Mouse (Mus musculus): ENCODE measurements at regions not wholly inside any gene's neighbourhood (a gene's known extent, or its start where the extent isn't known, plus 50 kb on each side); places are given as distances from the start of the nearest gene placed in this dataset.

DNA sequence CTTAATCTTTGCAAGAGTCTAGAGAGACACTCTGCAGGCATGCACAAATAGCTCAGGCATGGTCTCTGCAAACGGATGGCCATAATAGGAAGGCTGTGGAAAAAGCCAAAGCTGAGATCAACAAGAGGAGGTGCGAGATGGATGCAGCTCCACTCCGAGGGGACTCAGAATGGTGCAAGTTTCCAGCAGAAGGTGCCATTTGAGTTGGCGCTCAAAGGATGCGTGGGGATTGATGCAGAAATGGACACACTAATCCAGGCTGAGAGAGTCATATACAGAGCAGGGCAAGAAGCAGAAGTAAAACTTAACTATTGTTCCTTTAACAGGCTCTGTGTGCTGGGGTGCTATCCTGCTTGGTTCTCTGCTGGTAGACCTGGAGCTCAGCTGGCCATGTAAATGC is 315.9 kb downstream of the Rnf144a start:
- ATAC-seq = no peak
- no peak for TF ChIP-seq CTCF (IDR thresholded peaks at IDR 0.05; ENCODE audit: low read depth)
- H3K4me3 ChIP-seq (ENCODE audit: low read depth, low read length) = no peak overlapping the region
- H3K4me1 ChIP-seq (ENCODE audit: insufficient read depth) = no peaks in the 10 kb centered on the region
- no peak overlapping the region for H3K9ac ChIP-seq
- H3K4me2 ChIP-seq (ENCODE audit: low read depth) = no peak overlapping the region
- H3K27me3 ChIP-seq (ENCODE audit: insufficient read depth, low read length) = no peaks in the 10 kb centered on the region
- WGBS = 89% methylated on average over 5 of the region's 5 CpGs
- no peak overlapping the region for H3K27ac ChIP-seq (ENCODE audit: low read depth, low read length)
- DNase-seq = no peak
- no peaks in the 10 kb centered on the region for H3K9me3 ChIP-seq (ENCODE audit: low read length)
- H3K36me3 ChIP-seq (ENCODE audit: insufficient read depth) = no peaks in the 10 kb centered on the region

DNA sequence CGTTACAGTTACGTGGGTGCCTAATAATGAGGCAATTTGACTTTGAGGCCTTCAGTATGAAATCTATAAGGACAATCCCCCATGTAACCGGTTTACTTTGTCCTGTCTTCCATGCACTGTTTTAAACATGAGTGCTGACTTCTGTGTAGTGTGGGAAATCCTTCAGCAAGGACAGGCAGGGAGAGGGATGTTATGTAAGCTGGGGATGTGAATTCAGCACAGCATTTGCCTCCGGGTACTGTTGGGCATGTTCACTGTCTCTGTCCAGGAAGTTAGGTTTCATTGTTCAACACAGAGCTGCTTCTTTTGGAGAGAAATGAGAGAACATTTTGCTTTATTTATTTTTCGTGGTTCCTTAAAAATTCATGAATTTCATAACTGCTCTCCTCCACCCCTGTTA is 322.7 kb downstream of the Rnf144a start:
- no peak for ATAC-seq
- Histone ChIP-seq H3K27ac (ENCODE audit: low read depth, low read length) (no peak overlapping the region), H3K27me3 (ENCODE audit: insufficient read depth, low read length) (no peaks in the 10 kb centered on the region), H3K9me3 (ENCODE audit: low read length) (no peaks in the 10 kb centered on the region), H3K4me3 (ENCODE audit: low read depth, low read length) (no peak overlapping the region), H3K36me3 (ENCODE audit: insufficient read depth) (no peaks in the 10 kb centered on the region), H3K9ac (no peak overlapping the region), H3K4me2 (ENCODE audit: low read depth) (no peak overlapping the region), H3K4me1 (ENCODE audit: insufficient read depth) (no peaks in the 10 kb centered on the region)
- 69% methylated on average over 5 of the region's 5 CpGs for WGBS
- TF ChIP-seq CTCF (IDR thresholded peaks at IDR 0.05; ENCODE audit: low read depth) = no peak
- no peak for DNase-seq

DNA sequence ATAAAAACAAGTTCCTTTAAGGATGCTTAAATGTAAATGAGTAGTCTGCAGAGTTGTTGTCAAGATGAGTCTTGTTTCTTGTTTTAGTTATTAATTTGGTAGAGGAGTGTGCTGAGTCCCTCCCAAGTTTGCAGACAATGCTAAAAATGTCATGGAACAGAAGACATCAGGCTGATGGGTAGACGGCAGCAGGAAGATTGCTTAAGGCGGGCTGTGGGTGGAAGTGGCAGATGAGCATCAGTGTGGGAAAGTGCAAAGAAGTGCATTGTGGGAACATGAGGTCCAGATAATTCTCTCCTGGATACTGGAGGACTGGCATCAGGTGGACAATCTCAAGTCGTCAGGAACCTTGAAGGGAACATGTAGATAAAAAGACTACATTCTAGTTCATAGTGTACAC is 323.2 kb downstream of the Rnf144a start:
- Histone ChIP-seq H3K27ac (ENCODE audit: low read depth, low read length) (no peak overlapping the region), H3K4me1 (ENCODE audit: insufficient read depth) (no peaks in the 10 kb centered on the region), H3K4me3 (ENCODE audit: low read depth, low read length) (no peak overlapping the region), H3K9ac (no peak overlapping the region), H3K9me3 (ENCODE audit: low read length) (no peaks in the 10 kb centered on the region), H3K36me3 (ENCODE audit: insufficient read depth) (no peaks in the 10 kb centered on the region), H3K4me2 (ENCODE audit: low read depth) (no peak overlapping the region), H3K27me3 (ENCODE audit: insufficient read depth, low read length) (no peaks in the 10 kb centered on the region)
- 85% methylated on average over 3 of the region's 3 CpGs for WGBS
- DNase-seq (no peak), ATAC-seq (no peak)
- TF ChIP-seq CTCF (IDR thresholded peaks at IDR 0.05; ENCODE audit: low read depth) = no peak

DNA sequence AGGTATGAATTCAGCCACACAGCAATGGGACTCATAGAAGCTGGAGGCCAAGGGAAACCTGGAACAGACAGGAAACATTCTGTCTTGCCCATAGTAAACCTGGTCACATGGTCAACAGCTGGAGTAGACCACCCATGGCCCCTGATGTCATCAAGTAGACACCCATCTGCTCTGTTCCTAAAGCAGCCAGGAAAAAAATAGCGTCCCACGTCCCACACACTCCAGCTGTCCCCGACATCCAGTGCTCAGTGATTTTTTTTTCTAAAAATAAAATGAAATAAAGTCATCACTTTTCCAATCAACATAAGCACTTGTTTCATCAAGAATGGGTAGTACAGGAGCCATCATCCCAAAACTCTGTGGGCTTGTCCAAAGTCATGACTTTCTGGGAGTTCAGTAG is 326.7 kb downstream of the Rnf144a start:
- TF ChIP-seq CTCF (IDR thresholded peaks at IDR 0.05; ENCODE audit: low read depth) = no peak
- H3K36me3 ChIP-seq (ENCODE audit: insufficient read depth) = no peaks in the 10 kb centered on the region

DNA sequence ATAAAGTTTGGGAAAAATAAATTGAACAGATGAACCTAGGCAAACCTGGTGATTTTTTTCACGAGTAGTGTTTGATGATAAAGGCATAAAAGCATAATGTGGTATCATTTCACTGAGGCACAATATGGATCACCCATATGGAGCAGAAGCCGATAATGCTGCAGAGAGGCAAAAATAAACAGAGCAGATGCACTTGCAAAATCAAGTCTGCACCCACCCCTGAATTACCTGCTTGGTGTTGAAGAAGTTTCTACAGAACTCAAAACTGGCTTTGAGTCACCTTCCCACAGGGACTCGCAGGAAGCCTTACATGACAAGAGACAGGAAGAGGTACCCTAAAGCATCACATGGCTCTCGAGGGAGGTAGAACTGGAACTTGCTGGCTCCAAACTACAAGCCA is 328.1 kb downstream of the Rnf144a start:
- Histone ChIP-seq H3K4me1 (ENCODE audit: insufficient read depth) (0 out of 2 replicates have a peak, but pooled peaks cover 3% of the 10 kb centered on the region), H3K36me3 (ENCODE audit: insufficient read depth) (no peaks in the 10 kb centered on the region), H3K9me3 (ENCODE audit: low read length) (no peaks in the 10 kb centered on the region), H3K9ac (no peak overlapping the region), H3K4me2 (ENCODE audit: low read depth) (no peak overlapping the region), H3K27ac (ENCODE audit: low read depth, low read length) (no peak overlapping the region), H3K4me3 (ENCODE audit: low read depth, low read length) (no peak overlapping the region), H3K27me3 (ENCODE audit: insufficient read depth, low read length) (no peaks in the 10 kb centered on the region)
- DNase-seq (peak; percentile 75), ATAC-seq (peak; percentile 73)
- WGBS = 63% methylated on average over 4 of the region's 4 CpGs
- no peak for TF ChIP-seq CTCF (IDR thresholded peaks at IDR 0.05; ENCODE audit: low read depth)

More for the DNA sequence above, 326.7 kb downstream of the Rnf144a start:
- H3K9me3 ChIP-seq (ENCODE audit: low read length) = no peaks in the 10 kb centered on the region
- H3K27ac ChIP-seq (ENCODE audit: low read depth, low read length) = no peak overlapping the region
- 0 out of 2 replicates have a peak, but pooled peaks cover 3% of the 10 kb centered on the region for H3K4me1 ChIP-seq (ENCODE audit: insufficient read depth)
- WGBS = 74% methylated on average over 3 of the region's 3 CpGs
- H3K27me3 ChIP-seq (ENCODE audit: insufficient read depth, low read length) = no peaks in the 10 kb centered on the region
- ATAC-seq (no peak), DNase-seq (no peak)
- H3K4me3 ChIP-seq (ENCODE audit: low read depth, low read length) = no peak overlapping the region
- H3K9ac ChIP-seq = no peak overlapping the region
- H3K4me2 ChIP-seq (ENCODE audit: low read depth) = no peak overlapping the region

DNA sequence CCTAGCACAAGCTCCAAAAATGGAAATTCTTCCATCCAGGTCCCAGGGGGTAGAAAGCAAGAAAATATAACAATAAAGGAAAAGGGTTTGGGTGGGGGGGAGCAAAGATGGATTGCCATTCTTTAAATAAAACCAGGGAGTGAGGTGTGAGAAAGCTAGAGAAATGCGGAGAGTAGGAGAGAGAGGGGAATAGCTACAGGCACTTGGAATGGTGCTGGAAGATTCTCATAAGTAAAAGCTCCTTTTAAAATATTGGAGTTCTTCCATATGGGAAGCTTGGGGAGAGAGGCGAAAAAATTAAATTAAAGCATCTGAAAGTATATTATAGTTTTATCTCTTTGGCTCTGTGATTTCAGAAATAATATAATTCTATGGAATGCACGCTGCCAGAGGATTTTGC is 328.6 kb downstream of the Rnf144a start:
- TF ChIP-seq CTCF (IDR thresholded peaks at IDR 0.05; ENCODE audit: low read depth) = no peak
- Histone ChIP-seq H3K4me2 (ENCODE audit: low read depth) (no peak overlapping the region), H3K36me3 (ENCODE audit: insufficient read depth) (no peaks in the 10 kb centered on the region), H3K27me3 (ENCODE audit: insufficient read depth, low read length) (no peaks in the 10 kb centered on the region), H3K27ac (ENCODE audit: low read depth, low read length) (no peak overlapping the region), H3K4me3 (ENCODE audit: low read depth, low read length) (no peak overlapping the region), H3K9ac (no peak overlapping the region), H3K4me1 (ENCODE audit: insufficient read depth) (0 out of 2 replicates have a peak, but pooled peaks cover 3% of the 10 kb centered on the region), H3K9me3 (ENCODE audit: low read length) (no peaks in the 10 kb centered on the region)
- DNase-seq = no peak
- peak; percentile 63 for ATAC-seq
- 61% methylated on average over 3 of the region's 3 CpGs for WGBS

DNA sequence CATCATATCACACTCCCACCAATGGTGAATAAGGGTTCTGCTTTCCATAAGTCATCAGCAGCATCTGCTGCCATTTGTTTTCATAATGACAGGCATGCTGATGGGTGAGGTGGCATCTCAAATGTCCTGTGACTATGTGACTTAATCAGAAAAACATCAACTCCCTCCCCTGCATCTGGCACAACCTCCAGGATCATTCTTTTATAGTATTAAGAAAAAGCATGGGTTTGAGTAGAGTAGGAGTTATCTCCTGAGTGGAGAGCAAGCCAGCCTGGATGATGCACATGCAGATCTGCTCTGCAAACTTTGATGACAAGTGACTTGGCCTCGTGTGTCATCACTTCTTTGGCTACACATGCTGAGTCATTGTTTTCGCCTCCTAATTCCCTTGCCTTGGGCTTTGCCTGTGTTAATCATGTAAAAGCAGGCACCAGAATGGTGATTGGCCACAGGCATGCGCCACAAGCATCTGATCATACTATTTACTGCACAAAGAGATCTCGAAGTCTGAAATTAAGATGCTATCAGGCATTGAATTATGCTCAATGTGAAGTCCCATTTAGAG is 335.9 kb downstream of the Rnf144a start:
- Histone ChIP-seq H3K36me3 (ENCODE audit: insufficient read depth) (no peaks in the 10 kb centered on the region), H3K9ac (no peak overlapping the region), H3K27me3 (ENCODE audit: insufficient read depth, low read length) (no peaks in the 10 kb centered on the region), H3K9me3 (ENCODE audit: low read length) (no peaks in the 10 kb centered on the region), H3K4me2 (ENCODE audit: low read depth) (no peak overlapping the region), H3K4me1 (ENCODE audit: insufficient read depth) (no peaks in the 10 kb centered on the region), H3K4me3 (ENCODE audit: low read depth, low read length) (no peak overlapping the region), H3K27ac (ENCODE audit: low read depth, low read length) (no peak overlapping the region)
- no peak for ATAC-seq
- no peak for TF ChIP-seq CTCF (IDR thresholded peaks at IDR 0.05; ENCODE audit: low read depth)
- WGBS = 60% methylated on average over 4 of the region's 4 CpGs
- no peak for DNase-seq

Data from forebrain, postnatal 0 days (tissue).